Mouse (Mus musculus) bone marrow, adult 2 months (tissue): Measurements from ENCODE around the gene Tcerg1l.

ENCODE experiments used
- CTCF ChIP-seq: fragments of 200-500 bp; IDR thresholded peaks from 2 replicates; pipeline ENCODE4 v1.5.1; 2011; ENCODE audit warnings: low read length, control low read depth; ENCODE audit not compliant: control insufficient read depth, insufficient read depth
- POLR2A ChIP-seq: fragments of 200-500 bp; IDR thresholded peaks from 2 replicates; pipeline ENCODE4 v1.6.1; 2011; ENCODE audit warnings: low read depth, mild to moderate bottlenecking, control low read depth, low read length, borderline replicate concordance; ENCODE audit not compliant: control insufficient read depth

GRCm38 (mm10) chr7:138389941-138390340 is 7.6 kb downstream of the Tcerg1l start:
- TF ChIP-seq CTCF, result no peak
- no peak for TF ChIP-seq POLR2A
